Mouse (Mus musculus) limb, embryonic 15.5 days (tissue): ENCODE measurements around the gene Gdpd3. TPM values are rescaled to one million over a fixed set of nuclear protein-coding genes. Genes with fewer than 3 reads are reported as not detected.
"Not testable (repeated sequence)": the region's sequence is repeated elsewhere in the genome, so short reads cannot be mapped to it uniquely, and the experiment has no call there.

Experiments used
- ATAC-seq: fragments of 200-750 bp; cut with Nextera tagmentation; 2 replicates; pipeline ENCODE4 v1.8.0; 2017; ENCODE audit warnings: low read depth, moderate TSS enrichment; ENCODE audit not compliant: insufficient number of reproducible peaks, low FRiP score, low TSS enrichment
- H3K27ac ChIP-seq: fragments of 300-500 bp; sonication (generic); 2 replicates; pipeline ENCODE4 v1.5.1; 2015; ENCODE audit warnings: moderate library complexity, mild to moderate bottlenecking, inconsistent platforms
- H3K27me3 ChIP-seq: fragments of 300-500 bp; sonication (generic); 2 replicates; pipeline ENCODE4 v1.6.1; 2015; ENCODE audit warnings: inconsistent platforms
- H3K36me3 ChIP-seq: fragments of 300-500 bp; sonication (generic); 2 replicates; pipeline ENCODE4 v1.6.1; 2015; ENCODE audit warnings: inconsistent platforms
- H3K4me1 ChIP-seq: fragments of 300-500 bp; sonication (generic); 2 replicates; pipeline ENCODE4 v1.6.1; 2015; ENCODE audit warnings: inconsistent platforms
- H3K4me2 ChIP-seq: fragments of 300-500 bp; sonication (generic); 2 replicates; pipeline ENCODE4 v1.6.1; 2015; ENCODE audit warnings: mild to moderate bottlenecking, inconsistent platforms
- H3K4me3 ChIP-seq: fragments of 300-500 bp; sonication (generic); 2 replicates; pipeline ENCODE4 v1.5.1; 2015; ENCODE audit warnings: mild to moderate bottlenecking, inconsistent platforms
- H3K9ac ChIP-seq: fragments of 300-500 bp; sonication (generic); 2 replicates; pipeline ENCODE4 v1.6.1; 2015; ENCODE audit warnings: inconsistent platforms
- H3K9me3 ChIP-seq: fragments of 300-500 bp; sonication (generic); 2 replicates; pipeline ENCODE4 v1.6.1; 2016; ENCODE audit warnings: inconsistent platforms
- WGBS: fragments of 180-500 bp; shearing (Covaris S2); methylation state at CpG from one replicate; pipeline ENCODE4 v1.1.7; 2015; 5-methylcytosine and 5-hydroxymethylcytosine counted together
- polyA plus RNA-seq: library from polyadenylated mRNA; unstranded; fragments of >200 nt; fragmentation: Nextera tagmentation; extraction: Ambion mirVana; gene quantifications from 2 replicates; pipeline ENCODE4 v1.2.1, GENCODE M21; 2015

Gene Gdpd3
- polyA plus RNA-seq: 16.8 and 17.7 TPM in 2 replicates

DNA sequence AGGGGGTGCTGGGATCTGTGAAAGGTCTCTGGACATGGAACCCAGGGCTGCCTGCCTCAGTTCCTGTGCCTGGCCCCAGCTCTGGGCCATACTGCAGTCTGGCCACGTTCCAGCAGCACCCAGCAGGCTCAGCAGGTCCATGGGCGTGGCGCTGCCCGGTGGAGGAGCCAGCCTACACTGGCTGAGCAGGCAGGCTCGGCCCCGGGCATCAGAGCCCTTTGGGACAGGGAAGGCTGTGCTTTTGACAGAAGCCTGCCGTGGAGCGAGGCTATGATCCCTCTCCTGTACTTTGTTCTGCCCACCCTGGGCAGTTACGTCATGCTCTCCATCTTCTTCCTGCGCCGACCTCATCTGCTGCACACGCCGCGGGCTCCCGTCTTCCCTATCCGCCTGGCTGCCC lies at the start of gene Gdpd3:
Gene Gdpd3, plus strand, starts transcription at position 134 of the 400 bp plus-strand sequence.
- H3K36me3 ChIP-seq: peaks cover 83% of the 10 kb centered on the region
- peaks cover 20% of the 10 kb centered on the region for H3K4me1 ChIP-seq
- 85% methylated on average over 16 of the region's 16 CpGs for WGBS
- no peak within 1 kb of the TSS for H3K4me3 ChIP-seq
- H3K27me3 ChIP-seq: no peaks in the 10 kb centered on the region
- no peak within 1 kb of the TSS for H3K4me2 ChIP-seq
- no peaks in the 10 kb centered on the region for H3K9me3 ChIP-seq
- no peak for ATAC-seq
- no peak within 1 kb of the TSS for H3K9ac ChIP-seq
- 0 out of 2 replicates have a peak within 1 kb of the TSS, but pooled peaks have one; percentile 22 for H3K27ac ChIP-seq

DNA sequence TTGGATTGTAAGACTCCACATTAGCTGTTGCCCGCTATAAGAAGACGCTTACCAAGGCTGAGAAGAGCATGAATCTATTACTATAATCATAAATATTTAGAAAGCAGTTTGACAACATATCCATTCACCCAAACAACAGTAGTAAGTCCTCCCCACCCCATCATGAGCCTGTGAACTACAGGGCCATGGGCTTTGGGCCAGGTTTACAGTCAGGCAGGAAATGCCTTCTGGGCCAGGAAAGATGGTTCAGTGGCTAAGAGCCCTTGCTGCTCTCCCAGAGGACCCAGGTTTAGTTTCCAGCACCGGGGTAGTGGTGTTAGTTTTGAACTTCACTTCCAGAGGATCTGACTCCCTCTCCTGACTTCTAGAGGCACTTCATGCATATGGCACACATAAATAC lies 48.6 kb upstream of the Gdpd3 start:
- Histone ChIP-seq H3K4me1 (no peaks in the 10 kb centered on the region), H3K4me2 (no peak overlapping the region), H3K27ac (no peak overlapping the region), H3K4me3 (no peak overlapping the region), H3K27me3 (no peaks in the 10 kb centered on the region), H3K36me3 (no peaks in the 10 kb centered on the region), H3K9ac (no peak overlapping the region), H3K9me3 (no peaks in the 10 kb centered on the region)
- no peak for ATAC-seq
- 87% methylated on average over 3 of the region's 3 CpGs for WGBS

DNA sequence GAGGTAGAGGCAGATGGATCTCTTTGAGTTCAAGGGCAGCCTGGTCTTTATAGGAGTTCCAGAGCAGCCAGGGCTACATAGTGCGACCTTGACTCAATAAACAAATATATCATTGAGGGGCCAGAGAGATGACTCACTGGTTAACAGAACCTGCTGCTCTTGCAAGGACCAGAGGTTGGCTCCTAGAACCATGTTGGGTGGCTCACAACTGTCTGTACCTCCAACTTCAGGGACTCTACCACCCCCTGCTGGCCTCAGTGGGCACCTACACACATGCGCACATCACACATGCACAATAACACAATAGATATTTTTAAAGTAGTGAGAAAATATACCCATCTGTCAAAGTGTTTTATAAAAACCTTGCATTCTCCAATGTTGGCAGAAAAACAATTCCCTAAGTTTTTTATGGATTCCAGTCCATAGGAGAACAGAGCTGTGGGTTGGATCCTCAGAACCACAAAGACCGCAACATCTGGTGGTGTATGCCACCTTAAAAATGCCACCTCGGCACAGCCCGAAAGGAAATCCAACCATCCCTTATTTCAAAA lies 47.3 kb upstream of the Gdpd3 start:
- no peaks in the 10 kb centered on the region for H3K4me1 ChIP-seq
- no peak overlapping the region for H3K4me3 ChIP-seq
- no peaks in the 10 kb centered on the region; the same call in 1 of the 2 replicates for H3K9me3 ChIP-seq
- 92% methylated on average over 5 of the region's 5 CpGs for WGBS
- no peak for ATAC-seq
- no peak overlapping the region for H3K27ac ChIP-seq
- H3K4me2 ChIP-seq: no peak overlapping the region
- no peaks in the 10 kb centered on the region for H3K36me3 ChIP-seq
- H3K27me3 ChIP-seq: no peaks in the 10 kb centered on the region
- H3K9ac ChIP-seq: no peak overlapping the region

DNA sequence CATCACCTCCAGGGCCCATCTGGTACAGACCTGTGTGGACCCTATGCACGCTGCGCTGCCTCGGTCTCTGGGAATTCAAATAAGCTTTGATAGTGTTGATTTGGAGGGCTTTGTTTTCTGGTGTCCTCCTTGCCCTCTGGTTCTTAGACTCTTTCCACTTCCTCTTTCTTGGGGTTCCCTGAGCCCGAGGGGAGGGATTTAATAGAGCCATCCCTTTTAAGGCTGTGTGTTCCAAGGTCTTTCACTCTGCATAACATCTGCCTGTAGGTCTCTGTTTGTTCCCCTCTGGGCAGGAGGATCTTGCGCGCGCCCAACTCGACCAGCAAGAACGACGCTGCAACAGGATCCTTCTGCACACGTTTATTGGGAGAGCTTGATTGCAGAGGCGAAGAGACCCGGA lies 44.5 kb upstream of the Gdpd3 start:
- H3K36me3 ChIP-seq: no peaks in the 10 kb centered on the region

GRCm38 (mm10) chr7:126725077-126725476 lies 41.1 kb upstream of the Gdpd3 start:
- Histone ChIP-seq H3K4me3 (no peak overlapping the region), H3K4me2 (no peak overlapping the region), H3K9me3 (no peaks in the 10 kb centered on the region; the same call in 1 of the 2 replicates), H3K4me1 (no peaks in the 10 kb centered on the region), H3K27ac (no peak overlapping the region), H3K9ac (no peak overlapping the region), H3K36me3 (no peaks in the 10 kb centered on the region), H3K27me3 (no peaks in the 10 kb centered on the region)
- WGBS: 74% methylated on average over 3 of the region's 3 CpGs
- ATAC-seq: no peak

More for the DNA sequence above, 44.5 kb upstream of the Gdpd3 start:
- Histone ChIP-seq H3K4me1 (no peaks in the 10 kb centered on the region), H3K27me3 (no peaks in the 10 kb centered on the region), H3K4me2 (no peak overlapping the region), H3K4me3 (no peak overlapping the region), H3K9ac (no peak overlapping the region), H3K27ac (no peak overlapping the region), H3K9me3 (no peaks in the 10 kb centered on the region; the same call in 1 of the 2 replicates)
- ATAC-seq: no peak
- 87% methylated on average over 13 of the region's 13 CpGs for WGBS

DNA sequence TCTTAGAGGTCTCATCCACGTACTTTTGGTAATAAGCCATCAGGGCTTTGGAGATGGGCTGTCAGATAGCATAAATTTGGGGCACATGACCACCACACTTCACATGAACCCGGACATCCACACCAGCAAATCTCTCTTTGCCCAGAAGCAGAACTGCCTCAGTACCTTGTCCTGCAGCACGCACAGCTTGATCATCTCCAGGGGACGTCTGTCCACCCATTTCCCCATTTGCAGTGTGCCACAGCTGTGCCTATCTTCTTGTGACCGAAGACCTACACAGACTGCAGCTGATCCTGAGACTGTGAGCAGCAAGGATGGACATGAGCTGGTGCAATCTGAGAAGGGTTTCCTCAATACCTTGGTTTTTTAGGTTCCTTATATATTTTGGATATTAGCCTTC lies 40.5 kb upstream of the Gdpd3 start:
- Histone ChIP-seq H3K36me3 (no peaks in the 10 kb centered on the region), H3K4me2 (no peak overlapping the region), H3K9me3 (no peaks in the 10 kb centered on the region; the same call in 1 of the 2 replicates), H3K27ac (no peak overlapping the region), H3K4me3 (no peak overlapping the region), H3K4me1 (no peaks in the 10 kb centered on the region), H3K9ac (no peak overlapping the region), H3K27me3 (no peaks in the 10 kb centered on the region)
- ATAC-seq: no peak
- 78% methylated on average over 5 of the region's 5 CpGs for WGBS

DNA sequence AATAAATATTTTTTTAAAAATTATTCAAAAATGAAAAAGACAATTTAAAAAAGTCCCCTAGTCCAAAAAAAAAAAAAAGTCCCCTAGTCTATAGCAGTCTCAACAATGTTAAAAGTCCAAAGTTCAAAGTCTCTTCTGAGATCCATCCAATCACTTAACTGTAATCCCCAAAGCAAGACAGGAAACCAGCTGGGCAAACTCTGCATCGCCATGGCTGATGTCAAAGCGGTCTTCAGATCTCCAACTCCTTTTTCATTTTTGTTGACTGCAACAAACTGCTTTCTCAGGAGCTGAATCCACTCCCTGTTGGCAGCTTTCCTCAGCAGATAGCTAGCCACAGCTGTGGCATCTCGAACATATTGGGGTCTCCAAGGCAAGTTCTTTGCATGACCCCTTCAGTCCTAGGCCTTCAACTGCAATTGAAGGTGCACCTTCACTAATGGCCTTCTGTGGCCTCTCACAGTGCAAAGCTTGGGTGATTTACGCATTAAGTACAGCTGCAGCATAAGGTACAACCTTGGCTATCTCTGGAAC lies 35.8 kb upstream of the Gdpd3 start:
- H3K36me3 ChIP-seq, H3K4me1 ChIP-seq, H3K27me3 ChIP-seq, H3K4me2 ChIP-seq, H3K4me3 ChIP-seq, ATAC-seq, H3K27ac ChIP-seq, H3K9ac ChIP-seq, H3K9me3 ChIP-seq: not testable (repeated sequence)
- WGBS: 81% methylated on average over 4 of the region's 4 CpGs

- no peak overlapping the region for H3K4me2 ChIP-seq
- H3K9ac ChIP-seq: no peak overlapping the region
- no peak overlapping the region for H3K27ac ChIP-seq
- 81% methylated on average over 8 of the region's 8 CpGs for WGBS
- no peaks in the 10 kb centered on the region for H3K36me3 ChIP-seq
- no peaks in the 10 kb centered on the region for H3K27me3 ChIP-seq
- H3K4me1 ChIP-seq: no peaks in the 10 kb centered on the region
- no peak for ATAC-seq
- no peaks in the 10 kb centered on the region for H3K9me3 ChIP-seq
- no peak overlapping the region for H3K4me3 ChIP-seq
Measured at GRCm38 (mm10) chr7:126736122-126736521, 30.0 kb upstream of the Gdpd3 start.

- Histone ChIP-seq H3K9ac (no peak overlapping the region), H3K4me1 (no peaks in the 10 kb centered on the region), H3K9me3 (no peaks in the 10 kb centered on the region), H3K36me3 (no peaks in the 10 kb centered on the region), H3K4me2 (no peak overlapping the region), H3K4me3 (no peak overlapping the region), H3K27me3 (no peaks in the 10 kb centered on the region), H3K27ac (no peak overlapping the region)
- no peak for ATAC-seq
- WGBS: 83% methylated on average over 17 of the region's 17 CpGs
Measured at GRCm38 (mm10) chr7:126739551-126739950, 26.6 kb upstream of the Gdpd3 start.

DNA sequence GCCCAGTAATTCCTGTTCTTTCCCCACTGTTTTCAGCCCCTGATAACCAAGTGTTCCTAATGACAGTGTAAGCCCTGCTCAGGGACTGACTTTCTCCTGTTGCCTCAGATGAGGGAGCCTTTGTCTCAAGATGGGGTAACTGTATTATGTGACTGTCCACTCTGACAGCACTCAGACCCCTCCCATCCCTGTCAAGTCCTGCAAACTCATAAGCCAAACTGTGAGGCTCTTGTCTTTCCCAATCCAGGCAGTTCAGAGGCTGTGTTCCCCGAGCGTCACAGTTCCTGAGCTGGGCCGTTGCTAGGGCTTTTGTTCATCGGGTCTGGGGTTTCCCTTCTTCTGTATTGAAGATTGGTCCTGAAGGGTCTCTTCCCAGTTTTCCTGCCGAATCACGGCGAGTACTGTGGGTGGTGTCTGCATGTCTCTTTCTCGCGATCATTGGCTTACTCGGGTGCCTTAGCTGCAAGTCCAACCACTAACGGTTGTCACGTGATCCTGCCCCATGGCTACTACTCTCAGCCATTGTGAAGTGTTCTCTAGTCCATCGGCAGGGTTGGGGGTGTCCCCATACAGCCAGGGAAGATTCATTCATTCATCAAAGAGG lies 25.9 kb upstream of the Gdpd3 start:
- Histone ChIP-seq H3K9me3 (no peaks in the 10 kb centered on the region), H3K27me3 (no peaks in the 10 kb centered on the region), H3K4me1 (no peaks in the 10 kb centered on the region), H3K4me3 (no peak overlapping the region), H3K4me2 (no peak overlapping the region), H3K9ac (no peak overlapping the region), H3K36me3 (no peaks in the 10 kb centered on the region), H3K27ac (no peak overlapping the region)
- no peak for ATAC-seq
- WGBS: 80% methylated on average over 13 of the region's 13 CpGs

DNA sequence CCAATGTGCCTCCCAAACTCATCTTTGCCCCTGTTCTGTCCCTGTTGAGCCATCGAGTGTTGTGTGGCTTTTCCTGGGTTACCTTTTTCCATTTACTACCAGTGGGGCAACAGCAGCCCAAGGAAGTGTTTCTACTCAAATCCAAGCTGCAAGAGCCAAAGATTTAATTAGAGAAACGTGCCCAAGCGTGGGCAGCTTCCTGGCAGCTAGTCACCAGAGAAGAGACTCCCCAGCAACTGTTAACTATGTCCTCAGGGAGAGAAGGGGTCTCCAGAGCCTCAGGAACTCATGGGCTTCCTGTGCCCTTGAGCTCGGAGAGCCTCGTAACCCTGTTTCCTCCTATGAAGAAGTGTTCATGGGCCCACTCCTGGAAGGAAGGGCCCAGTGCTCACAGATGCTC lies 25.2 kb upstream of the Gdpd3 start:
- ATAC-seq: no peak
- no peaks in the 10 kb centered on the region for H3K4me1 ChIP-seq
- H3K4me3 ChIP-seq: no peak overlapping the region
- no peaks in the 10 kb centered on the region for H3K9me3 ChIP-seq
- H3K36me3 ChIP-seq: no peaks in the 10 kb centered on the region
- no peak overlapping the region for H3K4me2 ChIP-seq
- H3K9ac ChIP-seq: no peak overlapping the region
- H3K27ac ChIP-seq: no peak overlapping the region
- 53% methylated on average over 5 of the region's 5 CpGs for WGBS
- H3K27me3 ChIP-seq: no peaks in the 10 kb centered on the region

DNA sequence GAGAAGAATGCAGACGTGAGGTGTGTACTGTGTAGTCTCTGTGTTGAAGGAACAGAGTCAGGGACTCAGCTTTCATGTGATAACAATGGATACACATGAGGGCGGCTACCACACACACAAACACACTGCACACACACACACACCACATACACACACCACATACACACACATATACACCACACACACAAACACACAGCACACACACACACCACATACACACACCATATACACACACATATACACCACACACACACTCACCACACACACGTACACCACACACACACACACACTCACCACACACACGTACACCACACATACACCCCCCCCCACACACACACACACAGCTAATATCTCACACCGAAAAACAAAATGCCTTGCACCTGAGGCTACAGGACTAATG lies 24.7 kb upstream of the Gdpd3 start:
- H3K4me2 ChIP-seq: no peak overlapping the region
- 87% methylated on average over 5 of the region's 5 CpGs for WGBS

More for the DNA sequence above, 24.7 kb upstream of the Gdpd3 start:
- no peak overlapping the region for H3K9ac ChIP-seq
- H3K4me1 ChIP-seq: 0 out of 2 replicates have a peak, but pooled peaks cover 4% of the 10 kb centered on the region
- no peak overlapping the region for H3K27ac ChIP-seq
- H3K36me3 ChIP-seq: no peaks in the 10 kb centered on the region
- ATAC-seq: no peak
- H3K4me3 ChIP-seq: no peak overlapping the region
- no peaks in the 10 kb centered on the region for H3K9me3 ChIP-seq
- H3K27me3 ChIP-seq: no peaks in the 10 kb centered on the region
